8 mouse cellular contexts compared by ENCODE assay signal in the genomic region with DNA sequence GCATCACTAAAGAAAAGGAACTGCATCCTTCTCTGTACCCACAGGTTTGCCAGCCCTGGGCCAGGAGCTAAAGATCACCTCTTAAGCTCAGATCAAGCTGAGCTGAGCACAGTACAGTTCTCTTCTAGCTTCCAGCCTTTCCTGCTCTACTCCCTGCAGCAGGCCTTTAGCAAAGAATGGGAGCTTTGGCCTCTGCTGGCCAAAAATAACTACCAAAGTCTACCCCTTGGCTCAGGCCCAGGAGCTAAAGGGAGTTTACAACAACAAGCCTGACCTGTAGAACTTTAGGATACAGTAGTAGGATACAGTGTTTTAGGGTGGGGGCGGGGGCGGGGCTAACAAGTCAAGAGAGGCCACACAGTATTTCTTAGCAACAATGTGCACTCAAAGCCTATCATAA. TPM values are rescaled to one million over a fixed set of nuclear protein-coding genes. Genes with fewer than 3 reads are reported as not detected.
A peak's percentile ranks its signal among the peaks of the same experiment; 100 is the strongest.
DNase-seq lines count a peak whose midpoint lies in the region; ATAC-seq and TF ChIP-seq lines count a peak whose summit lies in the region.

No protein-coding gene starts in this region.

- peaks cover 13% of the 10 kb centered on the region for H3K36me3 ChIP-seq in lung, embryonic 16.5 days (ENCODE audit: control insufficient read depth, insufficient read depth, low read length)
- peaks cover 15% of the 10 kb centered on the region for H3K36me3 ChIP-seq in heart, embryonic 15.5 days
- H3K36me3 ChIP-seq in midbrain, postnatal 0 days (ENCODE audit: insufficient read depth, low read length), result peaks cover 13% of the 10 kb centered on the region

- H3K4me2 ChIP-seq in lung, embryonic 16.5 days (ENCODE audit: low read depth, low read length), result peak overlapping the region; percentile 43
- H3K4me2 ChIP-seq in heart, embryonic 15.5 days, result peak overlapping the region; percentile 97
- H3K4me2 ChIP-seq in midbrain, postnatal 0 days (ENCODE audit: low read depth, low read length, poor library complexity, severe bottlenecking), result peak overlapping the region; percentile 36

- H3K4me1 ChIP-seq in lung, embryonic 16.5 days (replicated peaks; ENCODE audit: control insufficient read depth, insufficient read depth, low read length), result peaks cover 63% of the 10 kb centered on the region
- H3K4me1 ChIP-seq in heart, embryonic 15.5 days (replicated peaks), result peaks cover 71% of the 10 kb centered on the region
- H3K4me1 ChIP-seq in midbrain, postnatal 0 days (ENCODE audit: insufficient read depth, low read length), result peaks cover 25% of the 10 kb centered on the region

- H3K9me3 ChIP-seq in lung, embryonic 16.5 days (ENCODE audit: control insufficient read depth, low read length), result no peaks in the 10 kb centered on the region
- H3K9me3 ChIP-seq in heart, embryonic 15.5 days (replicated peaks), result no peaks in the 10 kb centered on the region
- no peaks in the 10 kb centered on the region for H3K9me3 ChIP-seq in midbrain, postnatal 0 days (ENCODE audit: low read length)

- peak overlapping the region; percentile 21 for H3K4me3 ChIP-seq in lung, embryonic 16.5 days (ENCODE audit: low read length)
- H3K4me3 ChIP-seq in heart, embryonic 15.5 days, result peak overlapping the region; percentile 81
- H3K4me3 ChIP-seq in midbrain, postnatal 0 days (ENCODE audit: low read depth, low read length), result no peak overlapping the region

- no peak for DNase-seq in lung, postnatal 14 days
- peak; percentile 67 for DNase-seq in kidney, postnatal 10 days
- no peak for DNase-seq in midbrain, postnatal 0 days (ENCODE audit: low spot score)
- no peak for DNase-seq in spleen, postnatal 14 days (ENCODE audit: low spot score in 2 of 2)
- DNase-seq in layer of hippocampus, postnatal 36 days, result no peak
- no peak for DNase-seq in left cerebral cortex, postnatal 25 days (ENCODE audit: low spot score in 2 of 2)

- TF ChIP-seq CTCF in midbrain, postnatal 0 days (IDR thresholded peaks at IDR 0.05), result no peak

- intact Hi-C loops in left cerebral cortex, postnatal 25 days (cut with DNase I), result no loop called here

- H3K27me3 ChIP-seq in lung, embryonic 16.5 days (ENCODE audit: control insufficient read depth, insufficient read depth, low read depth, low read length), result no peaks in the 10 kb centered on the region
- no peaks in the 10 kb centered on the region for H3K27me3 ChIP-seq in heart, embryonic 15.5 days
- H3K27me3 ChIP-seq in midbrain, postnatal 0 days (ENCODE audit: insufficient read depth, low read length), result no peaks in the 10 kb centered on the region

- H3K27ac ChIP-seq in lung, embryonic 16.5 days (ENCODE audit: low read length), result peak overlapping the region; percentile 28
- H3K27ac ChIP-seq in heart, embryonic 15.5 days, result peak overlapping the region; percentile 100
- no peak overlapping the region for H3K27ac ChIP-seq in midbrain, postnatal 0 days (ENCODE audit: low read depth, low read length)

- peak overlapping the region; percentile 0; the same call in 1 of the 2 replicates for H3K9ac ChIP-seq in lung, embryonic 16.5 days (ENCODE audit: low read length)
- H3K9ac ChIP-seq in heart, embryonic 15.5 days, result peak overlapping the region; percentile 83
- peak overlapping the region; percentile 34; the same call in 1 of the 2 replicates for H3K9ac ChIP-seq in midbrain, postnatal 0 days (replicated peaks; ENCODE audit: low read length, poor library complexity, severe bottlenecking)

- ATAC-seq in lung, embryonic 16.5 days (ENCODE audit: low read depth), result no peak
- no peak for ATAC-seq in heart, embryonic 15.5 days (replicated peaks; ENCODE audit: insufficient number of reproducible peaks, insufficient read depth, low FRiP score, low read depth)
- no peak for ATAC-seq in midbrain, postnatal 0 days (ENCODE audit: low FRiP score)

- WGBS in lung, embryonic 16.5 days, result 68% methylated on average over 2 of the region's 2 CpGs
- WGBS in heart, embryonic 15.5 days, result 62% methylated on average over 2 of the region's 2 CpGs
- 84% methylated on average over 2 of the region's 2 CpGs for WGBS in midbrain, postnatal 0 days

RNA-seq across cellular contexts. Expression of a gene that starts 3.3 kb away (rescaled TPM):
- 68.2 and 68.8 TPM in 2 replicates for polyA plus RNA-seq in lung, embryonic 16.5 days (2015; fragmentation: Nextera tagmentation; extraction: Ambion mirVana)
- 75.3 and 79.0 TPM in 2 replicates for polyA plus RNA-seq in heart, embryonic 15.5 days (2015; fragmentation: Nextera tagmentation; extraction: Ambion mirVana)
- total RNA-seq in midbrain, postnatal 0 days (2014; rRNA removed), result 86.0 and 88.0 TPM in 2 replicates
- 64.5 and 68.9 TPM in 2 replicates for polyA plus RNA-seq in midbrain, postnatal 0 days (2015; fragmentation: Nextera tagmentation; extraction: Ambion mirVana)
- 100 to 1,000 TPM; 201 to 234 TPM for total RNA-seq in layer of hippocampus, postnatal 36 days (2021)
- total RNA-seq in left cerebral cortex, postnatal 25 days (2021), result 100 to 1,000 TPM; 258 to 264 TPM

RNA-seq across cellular contexts. Expression of a gene that starts 23.2 kb away (rescaled TPM):
- polyA plus RNA-seq in lung, embryonic 16.5 days (2015; fragmentation: Nextera tagmentation; extraction: Ambion mirVana), result 131 and 135 TPM in 2 replicates
- polyA plus RNA-seq in heart, embryonic 15.5 days (2015; fragmentation: Nextera tagmentation; extraction: Ambion mirVana), result 120 and 122 TPM in 2 replicates
- total RNA-seq in midbrain, postnatal 0 days (2014; rRNA removed), result 12.7 and 12.9 TPM in 2 replicates
- 16.7 and 20.3 TPM in 2 replicates for polyA plus RNA-seq in midbrain, postnatal 0 days (2015; fragmentation: Nextera tagmentation; extraction: Ambion mirVana)
- 1 to 10 TPM; 5.5 to 7.8 TPM for total RNA-seq in layer of hippocampus, postnatal 36 days (2021)
- total RNA-seq in left cerebral cortex, postnatal 25 days (2021), result 1 to 10 TPM; 3.8 to 6.0 TPM

RNA-seq across cellular contexts. Expression of a gene that starts 37.6 kb away (rescaled TPM):
- 100 and 102 TPM in 2 replicates for polyA plus RNA-seq in lung, embryonic 16.5 days (2015; fragmentation: Nextera tagmentation; extraction: Ambion mirVana)
- polyA plus RNA-seq in heart, embryonic 15.5 days (2015; fragmentation: Nextera tagmentation; extraction: Ambion mirVana), result 52.4 and 52.9 TPM in 2 replicates
- total RNA-seq in midbrain, postnatal 0 days (2014; rRNA removed), result 29.0 and 38.1 TPM in 2 replicates
- 47.6 and 53.2 TPM in 2 replicates for polyA plus RNA-seq in midbrain, postnatal 0 days (2015; fragmentation: Nextera tagmentation; extraction: Ambion mirVana)
- 10 to 100 TPM; 52.4 to 54.9 TPM for total RNA-seq in layer of hippocampus, postnatal 36 days (2021)
- 10 to 100 TPM; 47.0 to 47.7 TPM for total RNA-seq in left cerebral cortex, postnatal 25 days (2021)

RNA-seq across cellular contexts. Expression of a gene that starts 49.1 kb away (rescaled TPM):
- 15.4 and 16.6 TPM in 2 replicates for polyA plus RNA-seq in lung, embryonic 16.5 days (2015; fragmentation: Nextera tagmentation; extraction: Ambion mirVana)
- polyA plus RNA-seq in heart, embryonic 15.5 days (2015; fragmentation: Nextera tagmentation; extraction: Ambion mirVana), result 10.9 and 13.4 TPM in 2 replicates
- 61.6 and 61.9 TPM in 2 replicates for total RNA-seq in midbrain, postnatal 0 days (2014; rRNA removed)
- polyA plus RNA-seq in midbrain, postnatal 0 days (2015; fragmentation: Nextera tagmentation; extraction: Ambion mirVana), result 36.6 and 38.9 TPM in 2 replicates
- 10 to 100 TPM; 51.0 to 54.4 TPM for total RNA-seq in layer of hippocampus, postnatal 36 days (2021)
- 10 to 100 TPM; 43.3 to 47.3 TPM for total RNA-seq in left cerebral cortex, postnatal 25 days (2021)

Comparison
In these comparisons a context has a peak if more than half of its experiments do, and no peak if none do; other contexts are left out.
1. H3K4me2 ChIP-seq: peak in every context shown above with its lines; median percentile 97 in heart, embryonic 15.5 days; 43 in lung, embryonic 16.5 days; 36 in midbrain, postnatal 0 days.
2. H3K9ac ChIP-seq: peak in every context shown above with its lines; median percentile 83 in heart, embryonic 15.5 days; 34 in midbrain, postnatal 0 days; 0 in lung, embryonic 16.5 days.